Mouse (Mus musculus) adrenal gland, adult 18-20 months (tissue): ENCODE data around the gene Gm3252. TPM values are rescaled to one million over a fixed set of nuclear protein-coding genes. Genes with fewer than 3 reads are reported as not detected.
"Not testable (repeated sequence)": the region's sequence is repeated elsewhere in the genome, so short reads cannot be mapped to it uniquely, and the experiment has no call there.

Experiments
- DNase-seq, 2 experiments: peaks; one replicate each; pipeline ENCODE4 v3.0.0; 2021 to 2022; ENCODE audit warnings: low spot score in 2 of 2
- long read RNA-seq, 2 experiments: library from polyadenylated mRNA; stranded (forward); transcript quantifications; one replicate each; pipeline ENCODE4 v2.0.0; 2021
- total RNA-seq, 2 experiments: library from RNA; stranded (reverse); gene quantifications; 1 replicate in 1 of 2; 2 replicates in 1 of 2; pipeline ENCODE4 v1.2.3; 2021

Gm3252 gene
- not detected for total RNA-seq
- long read RNA-seq, experiment 1, result 0 reads
- long read RNA-seq, experiment 2, result 0 reads

DNA sequence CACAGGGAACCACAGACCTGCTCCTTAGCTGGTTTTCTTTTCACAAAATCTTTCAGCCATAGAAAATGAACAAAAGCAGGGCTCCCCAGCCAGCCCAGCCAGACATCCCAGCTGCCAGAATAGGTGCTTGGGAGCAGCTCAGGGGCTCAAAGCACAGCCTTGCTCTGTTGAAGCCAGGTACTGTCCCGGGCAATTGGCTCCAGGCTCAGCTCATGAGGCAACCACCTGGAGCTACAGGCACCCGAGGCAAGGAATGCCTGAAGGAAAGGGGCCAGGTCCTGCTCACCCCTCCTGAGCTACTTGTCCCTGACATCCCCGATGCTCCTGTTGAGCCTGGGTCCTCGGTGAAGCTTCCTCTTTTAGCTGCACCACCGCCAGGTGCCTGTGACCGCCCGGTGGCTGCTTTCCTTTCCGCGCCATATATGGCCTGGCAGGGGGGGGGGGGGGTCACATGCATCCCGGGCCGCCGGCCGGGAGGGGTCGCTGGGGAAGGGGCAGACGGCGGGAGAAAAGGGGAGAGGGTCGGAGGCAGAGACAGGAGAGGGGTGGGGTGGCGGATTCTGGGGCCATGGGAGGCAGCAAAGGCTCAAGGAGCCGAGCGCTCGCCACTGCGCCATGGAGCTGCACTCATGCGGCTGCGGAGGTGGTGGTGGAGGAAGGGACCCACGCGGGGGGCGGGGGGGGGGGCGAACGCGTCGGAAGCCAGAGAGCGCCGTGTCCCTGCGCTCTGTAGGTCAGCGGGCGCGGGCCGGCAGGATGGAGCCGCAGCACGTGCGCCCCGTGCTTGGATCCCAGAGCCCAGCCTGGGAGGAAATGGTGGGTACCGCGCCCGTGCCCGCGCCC lies at the start of gene Gm3252:
Gene Gm3252 (plus strand): TSS at position 738 of the 843 bp plus-strand sequence.
- not testable (repeated sequence) for DNase-seq

GRCm38 (mm10) chr14:4708938-4709337 lies 17.6 kb upstream of the Gm3252 start, which contains the start of gene Gm7876:
Gene Gm7876, plus strand, starts transcription at chr14:4709238.
- not testable (repeated sequence) for DNase-seq

DNA sequence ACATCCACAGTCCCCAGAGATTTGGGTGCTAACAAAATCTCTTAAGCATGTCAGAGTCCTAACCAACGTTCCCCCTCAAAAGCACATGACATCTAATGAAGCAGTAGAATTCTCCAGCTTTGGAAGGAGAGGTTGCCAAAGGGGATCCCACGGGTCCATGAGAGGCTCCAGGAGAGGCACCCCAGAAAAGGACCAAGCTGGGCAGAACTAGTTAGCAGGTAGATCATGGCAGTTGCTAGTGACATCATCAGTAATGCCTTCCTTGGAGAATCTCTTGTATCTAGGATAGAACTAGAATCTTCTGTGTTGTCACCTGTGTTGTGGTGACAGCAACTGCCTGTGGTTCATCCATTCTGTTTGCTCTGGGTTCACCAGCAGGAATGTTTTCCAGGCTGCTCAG lies 49.5 kb downstream of the Gm3252 start, which contains the start of gene Gm9602:
Gene Gm9602 (plus strand): TSS at position 301 of the 400 bp plus-strand sequence.
- not testable (repeated sequence) for DNase-seq

Other genes starting within 250 kb of the Gm3252 start
- gene Gm3182, start 245.0 kb upstream of the Gm3252 start, total RNA-seq, result not detected
- gene Gm3047, start 171.4 kb upstream of the Gm3252 start, total RNA-seq, result not detected
- gene Gm8159, start 94.4 kb upstream of the Gm3252 start, total RNA-seq, result not detected
- gene Gm3239, start 62.6 kb upstream of the Gm3252 start, total RNA-seq, result not detected
- gene Gm7876, start 17.5 kb upstream of the Gm3252 start, total RNA-seq, result not detected
- gene Gm9602, start 49.6 kb downstream of the Gm3252 start, total RNA-seq, result not detected
- not detected for gene Gm3269, start 111.3 kb downstream of the Gm3252 start, total RNA-seq
- gene Gm3264, start 128.8 kb downstream of the Gm3252 start, total RNA-seq, result not detected
- not detected for gene Gm3278, start 165.6 kb downstream of the Gm3252 start, total RNA-seq